Mouse (Mus musculus): Measurements from ENCODE around the gene Det1.
A peak's percentile ranks its signal among the peaks of the same experiment; 100 is the strongest.

The Det1 gene

DNA sequence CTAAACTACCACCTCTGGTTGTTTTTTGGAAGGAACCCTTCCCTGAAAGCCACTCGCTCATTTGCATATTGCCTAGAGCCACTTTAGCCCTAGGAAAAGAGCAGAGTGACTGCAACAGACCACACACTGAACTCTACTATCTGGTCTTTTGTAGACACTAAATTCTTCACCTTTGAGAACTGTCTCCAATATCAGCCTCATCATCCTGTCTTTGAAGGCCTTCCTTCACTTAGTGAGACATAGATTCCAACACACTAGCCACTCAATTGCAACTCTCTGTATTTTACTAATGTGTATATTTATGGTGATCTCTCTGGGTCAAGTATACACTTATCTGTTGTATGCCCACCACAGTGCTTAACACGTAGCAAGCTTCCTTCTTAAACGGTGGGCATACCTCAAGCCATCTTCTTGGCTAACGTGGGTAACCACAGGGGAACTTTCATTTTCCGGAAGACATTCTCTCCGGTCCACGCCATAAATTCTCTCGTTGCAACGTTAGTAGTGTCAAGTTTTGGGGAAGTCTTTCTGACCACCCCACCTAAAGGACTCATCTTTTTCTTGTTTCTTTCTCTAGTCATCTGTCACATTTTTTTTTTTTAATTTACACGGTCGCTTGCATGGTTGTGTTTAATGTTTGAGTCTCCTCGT lies 872 bp downstream of the Det1 start:
- DNase-seq: no peak

DNA sequence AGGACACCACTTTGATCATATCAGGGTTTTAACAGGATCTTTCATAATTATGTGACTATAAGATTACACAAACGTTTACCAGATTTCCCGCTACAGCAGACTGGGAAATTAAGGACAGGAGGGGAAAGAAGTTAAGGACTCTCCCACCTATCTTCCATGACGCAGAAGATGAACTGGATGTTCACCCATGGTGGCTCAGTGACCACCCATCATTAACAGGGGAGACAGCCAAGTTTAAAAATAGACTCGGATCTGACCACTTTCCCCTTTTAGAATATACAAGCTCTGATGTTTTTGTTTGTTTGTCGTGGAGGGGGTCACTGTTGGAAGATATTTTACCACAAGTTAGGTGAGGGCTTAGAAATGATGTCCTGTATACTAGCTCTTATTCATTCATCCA lies 5.5 kb downstream of the Det1 start:
- no peak for DNase-seq

DNA sequence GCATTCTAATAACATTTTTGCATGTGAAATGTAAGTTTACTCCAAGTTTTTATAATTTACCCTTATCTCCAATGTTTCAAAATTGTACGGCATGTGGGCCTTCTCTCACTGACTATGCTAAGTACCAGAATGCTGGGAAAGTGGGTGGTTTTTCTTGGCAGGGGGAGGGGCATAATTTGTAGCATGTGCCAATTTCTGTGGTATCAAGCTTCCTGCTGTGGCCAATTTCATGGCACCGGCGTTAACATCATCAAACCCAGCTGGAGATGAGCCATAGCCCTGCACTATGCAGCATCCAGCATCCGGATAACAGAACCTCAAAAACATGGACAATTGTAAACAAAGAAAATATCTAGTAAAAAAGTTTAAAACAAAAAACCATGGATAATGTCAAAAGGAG lies 9.8 kb downstream of the Det1 start:
- DNase-seq: no peak

DNA sequence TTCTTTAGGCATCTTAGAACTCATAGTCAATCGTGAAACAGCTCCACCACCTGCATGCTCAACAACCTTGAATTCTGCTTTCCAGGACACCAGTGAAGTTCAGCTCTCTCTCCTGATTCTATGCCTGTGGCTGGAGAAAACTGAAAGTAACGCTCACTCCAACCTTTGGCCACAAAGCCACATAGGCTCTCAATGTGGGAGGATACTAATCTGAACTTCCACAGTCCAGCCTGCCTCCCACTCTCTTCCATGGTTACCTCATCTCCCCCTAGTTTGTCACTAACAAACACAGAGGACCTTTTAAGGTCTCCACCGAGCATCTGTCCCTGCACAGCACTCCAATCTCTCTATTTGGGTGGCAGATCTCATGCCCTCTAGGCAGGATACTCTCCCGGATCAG lies 11.4 kb downstream of the Det1 start:
- DNase-seq: no peak

DNA sequence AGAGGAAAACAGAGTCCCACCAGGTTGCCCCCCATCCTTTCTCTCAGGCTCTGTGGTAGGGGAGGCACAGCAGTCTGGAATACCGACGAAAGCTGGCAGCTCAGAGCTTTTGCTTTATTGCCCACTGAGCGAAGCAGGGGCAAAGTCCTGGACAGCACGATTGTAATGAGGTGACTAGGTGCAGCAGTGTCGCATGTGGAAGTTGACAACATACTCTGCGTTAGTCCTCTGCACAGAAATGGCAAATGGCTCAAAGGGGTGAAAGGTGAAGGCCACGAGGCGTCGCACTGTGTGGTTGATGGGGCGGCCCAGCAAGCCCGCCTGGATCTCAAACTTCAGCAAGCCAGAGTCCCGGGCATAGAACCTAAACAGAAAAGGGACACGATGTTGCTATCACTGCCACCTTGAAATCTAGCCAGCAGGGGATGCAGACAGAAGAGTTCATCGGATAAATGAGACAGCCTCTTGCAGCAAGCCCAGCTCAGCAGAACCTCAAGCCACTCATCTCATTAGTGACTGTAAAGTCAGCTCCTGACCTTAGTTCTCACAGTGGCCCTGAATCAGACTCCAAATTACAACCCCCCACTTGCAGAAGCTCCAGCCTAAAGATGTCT lies 19.2 kb downstream of the Det1 start:
- DNase-seq: no peak

DNA sequence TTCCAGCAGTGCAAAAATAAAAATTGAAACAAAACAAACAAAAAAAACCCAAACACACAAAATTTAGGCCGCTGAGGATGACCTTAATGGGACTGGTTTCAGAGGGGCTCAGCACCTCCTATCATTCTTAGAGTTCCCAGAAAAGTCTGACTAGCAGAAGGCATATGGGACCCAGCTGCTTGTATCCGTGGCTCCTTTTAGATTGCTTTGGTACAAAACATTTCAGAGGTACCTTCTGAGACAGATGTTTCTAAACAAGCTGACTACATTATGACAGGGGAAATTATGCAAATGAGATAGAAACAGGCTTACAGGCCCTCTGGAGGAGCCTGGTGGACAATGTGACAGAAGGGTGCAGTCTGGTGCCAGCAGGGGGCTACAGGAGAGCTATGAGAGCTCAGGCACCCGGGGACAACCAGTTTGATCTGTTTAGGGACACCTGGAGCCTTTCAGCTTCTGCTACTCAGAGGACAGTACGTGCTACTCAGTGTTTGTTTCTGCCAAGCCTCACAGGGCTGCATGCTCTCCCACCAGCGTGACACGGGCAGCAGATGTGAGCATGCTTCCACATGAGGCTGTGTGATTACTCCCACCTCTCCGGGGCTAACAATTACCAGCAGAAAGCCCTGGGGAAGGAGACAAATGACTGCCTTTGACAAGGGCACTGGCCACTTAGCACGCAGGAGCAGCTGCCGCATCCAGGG lies 20.2 kb downstream of the Det1 start:
- no peak for DNase-seq

DNA sequence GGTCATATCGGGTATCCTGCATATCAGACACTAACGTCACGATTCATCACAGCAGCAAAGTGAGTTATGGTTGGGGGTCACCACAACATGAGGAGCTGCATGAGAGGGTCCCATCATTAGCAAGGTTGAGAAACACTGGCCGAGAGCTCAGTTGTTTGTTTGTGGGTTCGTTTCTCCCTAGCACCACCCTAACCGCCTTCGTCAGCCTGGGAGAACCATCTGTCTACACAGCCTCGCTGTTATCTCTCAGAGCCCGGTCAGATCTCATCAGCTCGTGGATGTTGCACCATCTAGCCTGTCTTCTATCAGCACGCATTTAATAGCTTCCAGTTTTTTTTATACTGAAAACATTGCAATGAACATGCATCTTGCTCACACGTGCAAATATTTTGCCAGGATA lies 28.7 kb downstream of the Det1 start:
- no peak for DNase-seq

DNA sequence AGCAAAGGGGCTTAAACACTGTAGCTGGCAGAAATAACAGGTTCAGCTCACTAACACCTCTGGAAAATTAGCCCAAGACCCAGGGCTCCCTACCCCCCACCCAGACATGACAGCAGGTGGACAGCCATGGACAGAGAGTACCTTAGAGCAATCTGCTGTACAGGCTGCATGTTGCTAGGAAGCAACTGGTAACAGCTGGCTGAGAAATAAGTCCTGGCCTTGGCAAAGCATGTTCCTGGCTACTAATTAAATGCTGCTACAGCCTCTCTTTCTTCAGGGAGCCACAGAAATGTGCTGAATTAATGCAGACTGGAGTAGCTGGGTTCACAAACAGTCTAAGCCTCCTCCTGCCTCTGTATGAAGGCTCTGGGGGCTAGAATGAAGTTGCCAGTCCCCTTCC lies 32.3 kb downstream of the Det1 start:
- DNase-seq: no peak

DNA sequence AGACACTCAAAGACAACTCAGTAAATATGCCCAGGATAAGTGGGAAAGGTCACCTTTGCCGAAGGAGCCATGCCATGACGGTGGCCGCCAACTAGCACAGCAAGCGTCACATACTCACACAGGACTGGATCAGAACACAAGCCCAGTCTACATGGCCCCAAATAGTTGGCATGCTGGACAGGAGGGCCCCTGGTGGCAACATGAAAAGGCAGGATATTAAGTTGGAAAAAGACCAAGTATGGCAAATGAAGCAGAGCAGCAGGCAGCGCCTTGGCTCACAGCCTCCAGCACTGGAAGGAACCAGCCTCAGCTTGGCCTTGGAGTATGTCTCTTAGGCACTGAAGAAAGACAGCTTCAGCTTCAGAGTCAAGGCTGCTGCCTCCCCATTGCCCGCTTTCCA lies 33.3 kb downstream of the Det1 start:
- DNase-seq: peak; percentile 56 to 70

DNA sequence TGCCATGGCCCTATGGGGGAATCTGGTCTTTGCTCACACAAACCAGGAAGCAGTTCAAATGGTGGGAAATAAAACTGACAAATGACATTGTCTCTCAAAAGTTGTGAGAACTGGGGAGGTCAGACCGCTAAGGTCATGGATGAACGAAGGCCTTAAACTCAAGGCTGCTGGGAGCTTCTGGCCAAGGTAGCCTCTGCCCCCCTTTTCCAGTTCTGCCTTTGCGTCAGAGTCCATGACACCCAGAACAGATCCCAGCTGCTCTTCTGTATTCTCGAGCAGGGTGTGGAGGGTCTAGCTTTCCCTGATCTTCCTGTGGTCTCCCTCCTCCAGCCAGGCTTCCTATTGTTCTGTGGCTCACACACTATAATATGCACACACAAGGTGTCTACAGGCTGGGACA lies 39.9 kb downstream of the Det1 start:
- DNase-seq: no peak

DNA sequence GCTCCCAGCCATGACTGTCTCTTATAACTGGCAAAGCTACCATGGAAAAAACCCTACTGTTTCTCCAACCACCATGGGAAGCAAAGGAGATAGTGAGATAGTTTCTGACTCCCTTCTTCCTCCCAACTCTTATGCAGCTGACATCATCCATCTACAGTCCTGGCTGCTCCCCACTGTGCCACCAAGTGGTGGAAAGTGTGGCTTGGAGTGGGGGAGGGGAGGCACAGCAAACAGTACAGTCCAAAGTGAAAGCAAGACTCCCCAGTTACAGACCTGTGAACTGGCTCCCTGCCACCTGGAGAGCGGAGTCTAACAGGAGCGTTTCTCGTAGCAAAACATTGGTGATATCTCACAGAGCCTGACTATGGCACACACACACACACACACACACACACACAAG lies 43.2 kb downstream of the Det1 start:
- DNase-seq: no peak

DNA sequence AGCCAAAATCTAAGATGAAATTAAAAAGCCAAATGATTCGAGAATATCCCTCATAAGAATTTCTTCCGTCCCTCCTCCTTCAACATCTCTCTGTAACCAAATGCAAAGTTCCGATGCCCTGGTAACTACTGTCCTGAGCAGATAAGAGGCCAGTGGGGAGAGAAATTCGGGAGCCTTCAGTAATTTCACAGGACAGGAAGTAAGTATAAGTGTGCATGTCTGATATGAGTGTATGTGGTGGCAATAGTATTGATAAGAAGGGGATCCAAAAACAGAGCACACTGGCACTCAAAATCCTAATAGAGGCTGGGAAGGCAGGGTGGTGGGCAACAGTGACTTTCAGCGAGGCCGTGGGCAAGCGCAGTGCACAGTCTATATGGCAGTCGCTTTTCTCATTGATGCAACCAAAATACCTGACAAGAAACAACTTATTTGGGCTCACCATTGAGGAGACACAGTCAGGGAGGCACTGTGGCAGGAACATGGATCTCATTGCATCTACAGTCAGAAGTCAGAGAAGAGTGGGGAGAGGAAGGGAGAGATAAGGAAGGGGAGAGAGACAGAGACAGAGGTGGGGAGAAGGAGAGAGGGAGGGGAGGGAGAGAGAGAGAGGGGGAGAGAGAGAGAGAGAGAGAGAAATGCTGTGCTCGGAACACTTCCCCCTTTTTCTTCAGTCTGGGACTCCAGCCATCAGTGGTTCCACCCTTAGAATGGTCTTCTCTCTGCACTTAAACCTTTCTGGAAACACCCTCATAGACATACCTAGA lies 47.1 kb downstream of the Det1 start:
- DNase-seq: no peak

DNA sequence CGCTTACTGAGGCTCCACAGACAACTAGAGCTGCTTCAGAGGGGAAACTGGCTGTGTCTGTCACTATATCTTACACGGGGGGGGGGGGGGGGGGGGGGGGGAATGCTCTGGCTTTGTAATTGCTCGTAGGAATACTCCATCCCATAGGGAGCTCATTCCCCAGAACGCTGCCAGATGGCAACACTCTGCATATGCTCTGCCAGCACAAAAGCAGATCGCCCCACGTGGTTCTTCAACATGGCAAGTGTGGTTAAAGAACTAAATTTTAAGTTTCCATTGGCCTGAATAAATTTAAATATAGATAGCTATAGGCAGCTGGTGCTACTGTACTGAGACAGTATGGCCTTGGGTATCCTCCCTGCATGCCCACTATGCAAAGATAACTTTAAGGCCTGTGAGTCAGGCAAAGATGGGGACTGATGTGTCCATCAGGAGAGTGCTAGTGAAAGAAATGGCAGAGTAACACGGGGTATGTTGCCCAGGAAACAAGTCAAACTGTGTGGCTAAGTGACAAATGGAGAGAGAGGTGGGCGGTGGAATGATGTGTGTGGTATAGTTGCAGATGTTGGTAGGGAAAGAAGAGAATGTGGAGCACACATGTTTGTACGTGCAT lies 49.1 kb downstream of the Det1 start:
- DNase-seq: peak; percentile 38 to 53

DNA sequence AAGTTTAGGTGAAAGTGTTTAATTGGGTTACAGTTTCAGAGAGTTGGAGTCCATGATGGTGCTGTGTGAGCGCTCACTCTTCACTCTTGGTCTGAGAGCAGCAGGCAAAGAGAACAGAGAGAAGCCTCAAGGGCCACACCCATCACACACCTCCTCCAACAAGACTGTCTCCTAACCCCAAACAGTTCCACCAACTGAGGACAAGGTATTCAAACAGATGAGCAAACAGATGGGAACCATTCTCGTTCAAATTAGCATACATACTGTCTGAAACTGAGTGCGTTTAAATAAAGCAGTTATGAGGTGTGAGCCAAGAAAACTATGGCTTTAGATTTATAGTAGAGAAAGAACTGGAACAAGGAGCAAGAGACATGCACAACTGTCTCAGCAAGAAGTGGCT lies 50.4 kb downstream of the Det1 start:
- no peak for DNase-seq

DNA sequence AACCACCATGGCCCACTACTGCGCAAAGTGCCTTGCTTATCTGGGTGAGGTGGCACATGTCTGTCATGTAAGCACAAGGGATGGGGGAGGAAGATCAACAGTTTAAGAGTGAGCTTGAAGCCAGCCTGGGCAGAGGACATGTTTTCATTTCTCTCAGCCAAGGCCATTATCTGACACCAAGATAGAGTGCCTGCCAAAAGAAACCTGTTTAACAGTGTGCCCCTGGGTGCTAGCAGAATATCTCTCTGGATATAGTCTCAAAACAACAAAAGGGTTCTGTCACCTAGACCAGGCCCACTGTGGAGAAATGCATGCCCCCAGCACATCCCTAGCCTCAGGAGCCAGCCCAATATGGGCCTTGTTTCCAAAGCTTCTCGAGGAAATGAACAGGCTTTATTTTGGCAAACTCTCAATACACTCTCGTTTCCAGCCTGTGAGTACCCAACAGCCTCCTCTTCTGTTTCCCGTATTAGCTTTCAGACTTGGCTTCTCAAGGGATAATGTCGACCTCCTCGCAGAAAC lies 52.4 kb downstream of the Det1 start:
- DNase-seq: no peak

DNA sequence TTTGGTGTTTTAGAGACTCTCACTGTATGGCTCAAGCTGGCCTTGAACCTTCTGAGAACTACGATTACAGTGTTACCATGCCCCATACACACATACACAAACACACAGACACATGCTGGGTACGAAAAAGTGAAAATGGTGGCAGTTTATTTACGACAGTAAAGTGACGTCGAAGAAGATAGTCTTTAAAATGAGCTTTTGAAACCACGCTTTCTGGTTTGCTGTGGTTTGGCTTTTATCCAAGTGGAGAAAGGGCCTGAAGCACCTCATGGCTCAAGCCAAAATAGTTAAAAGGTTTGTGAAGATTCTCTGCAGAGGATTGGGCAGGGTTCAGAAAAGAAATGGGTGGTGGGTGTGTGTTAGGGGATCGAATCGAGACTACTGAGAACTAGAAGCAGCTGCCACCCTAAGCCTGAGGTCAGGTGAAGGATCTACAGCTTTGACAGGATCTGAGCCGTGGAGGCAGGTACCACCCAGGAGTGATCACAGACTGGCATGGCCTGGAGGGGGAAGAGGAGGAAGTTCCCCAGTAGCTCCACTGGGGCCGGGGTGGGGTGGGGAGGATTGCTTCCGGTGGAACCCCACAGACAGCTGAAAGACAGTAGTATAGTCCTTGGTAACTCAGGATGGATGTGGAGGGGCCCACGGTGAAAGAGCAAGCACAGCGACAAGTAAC lies 53.0 kb downstream of the Det1 start:
- DNase-seq: no peak

DNA sequence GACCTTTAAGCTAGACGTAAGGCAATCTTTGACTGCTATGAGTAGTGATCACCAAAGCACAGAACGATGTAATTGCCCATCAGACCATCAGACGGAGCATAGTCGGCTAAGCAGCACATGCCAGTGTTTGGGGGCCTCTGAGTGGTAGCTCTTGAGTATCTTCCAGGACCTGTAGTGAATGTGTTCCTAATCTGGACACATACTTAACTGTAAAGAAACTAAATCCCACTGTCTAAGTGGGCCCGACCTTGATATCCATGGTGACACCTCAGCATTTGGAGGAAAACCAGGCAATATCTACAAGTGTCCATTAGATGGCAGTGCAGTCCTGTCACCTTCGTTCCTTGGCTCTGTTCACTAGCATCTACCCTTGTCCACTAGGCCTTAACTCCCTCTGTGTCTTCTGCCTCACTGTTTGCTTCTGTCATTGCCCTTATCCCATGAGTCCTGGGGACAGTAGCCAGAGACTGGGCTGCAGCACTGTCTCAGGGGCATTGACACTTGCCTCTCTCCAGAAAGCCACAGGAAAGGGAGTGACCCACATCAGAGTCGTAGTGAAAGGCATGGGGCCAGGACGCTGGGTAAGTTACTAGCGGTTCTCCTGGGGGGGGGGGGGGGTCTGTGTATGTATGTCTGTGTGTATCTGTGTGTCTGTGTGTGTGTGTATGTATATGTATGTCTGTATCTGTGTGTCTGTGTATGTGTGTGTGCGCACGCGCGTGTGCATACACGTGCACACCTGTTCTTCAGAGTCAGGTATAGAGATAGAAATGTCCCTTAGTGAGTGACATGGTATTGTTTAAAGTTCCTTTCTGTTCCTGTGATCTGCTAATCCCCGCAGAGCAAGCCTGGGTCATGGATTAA lies 55.5 kb downstream of the Det1 start:
- peak; percentile 59 to 71 for DNase-seq

DNA sequence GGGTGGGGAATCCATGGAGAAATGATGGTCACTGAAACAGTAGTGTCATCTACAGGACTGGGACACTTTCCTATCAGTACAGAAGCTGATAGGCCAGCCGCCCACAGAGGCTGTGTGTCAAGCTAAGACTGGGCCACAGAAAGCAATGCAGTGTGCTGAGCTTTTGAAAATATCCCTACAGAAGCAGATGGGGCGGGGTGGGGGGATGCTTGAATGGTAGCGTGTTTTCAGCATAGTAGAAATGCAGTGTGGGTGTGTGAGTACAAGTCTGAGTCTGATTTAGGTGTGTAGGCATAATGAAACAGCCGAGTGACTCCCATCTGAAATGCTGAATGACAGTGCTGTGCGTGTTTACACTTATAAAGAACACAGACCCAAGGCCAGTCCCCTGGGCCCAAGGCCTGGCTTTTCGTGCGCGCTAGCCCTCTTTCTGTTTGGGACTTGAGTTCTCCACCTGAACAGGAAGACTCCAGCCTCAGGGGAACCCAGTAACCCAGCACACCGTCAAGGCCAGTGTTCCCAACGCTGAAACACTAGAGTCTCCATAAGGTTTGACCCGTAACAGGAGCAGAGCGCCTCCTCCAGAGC lies 59.2 kb downstream of the Det1 start:
- DNase-seq: no peak

DNA sequence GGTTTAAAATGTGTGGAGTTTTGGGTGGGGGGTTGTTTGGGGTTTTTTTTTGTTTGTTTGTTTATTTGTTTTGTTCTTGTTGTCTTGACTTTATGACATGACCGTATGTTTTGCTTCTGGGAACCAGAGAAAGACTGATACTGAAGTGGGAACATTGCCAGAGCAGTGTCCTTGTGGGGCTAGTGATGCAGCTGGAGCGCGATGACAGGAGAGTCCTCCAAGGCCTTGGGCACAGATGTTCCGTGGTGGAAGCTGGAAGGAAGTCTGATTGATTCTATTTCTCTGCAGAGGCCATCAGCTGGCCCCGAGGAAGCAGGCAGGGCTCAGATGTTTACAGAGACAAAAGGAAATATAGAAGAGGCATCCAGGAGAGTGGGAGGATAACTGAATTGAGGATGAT lies 61.2 kb downstream of the Det1 start:
- DNase-seq: no peak

DNA sequence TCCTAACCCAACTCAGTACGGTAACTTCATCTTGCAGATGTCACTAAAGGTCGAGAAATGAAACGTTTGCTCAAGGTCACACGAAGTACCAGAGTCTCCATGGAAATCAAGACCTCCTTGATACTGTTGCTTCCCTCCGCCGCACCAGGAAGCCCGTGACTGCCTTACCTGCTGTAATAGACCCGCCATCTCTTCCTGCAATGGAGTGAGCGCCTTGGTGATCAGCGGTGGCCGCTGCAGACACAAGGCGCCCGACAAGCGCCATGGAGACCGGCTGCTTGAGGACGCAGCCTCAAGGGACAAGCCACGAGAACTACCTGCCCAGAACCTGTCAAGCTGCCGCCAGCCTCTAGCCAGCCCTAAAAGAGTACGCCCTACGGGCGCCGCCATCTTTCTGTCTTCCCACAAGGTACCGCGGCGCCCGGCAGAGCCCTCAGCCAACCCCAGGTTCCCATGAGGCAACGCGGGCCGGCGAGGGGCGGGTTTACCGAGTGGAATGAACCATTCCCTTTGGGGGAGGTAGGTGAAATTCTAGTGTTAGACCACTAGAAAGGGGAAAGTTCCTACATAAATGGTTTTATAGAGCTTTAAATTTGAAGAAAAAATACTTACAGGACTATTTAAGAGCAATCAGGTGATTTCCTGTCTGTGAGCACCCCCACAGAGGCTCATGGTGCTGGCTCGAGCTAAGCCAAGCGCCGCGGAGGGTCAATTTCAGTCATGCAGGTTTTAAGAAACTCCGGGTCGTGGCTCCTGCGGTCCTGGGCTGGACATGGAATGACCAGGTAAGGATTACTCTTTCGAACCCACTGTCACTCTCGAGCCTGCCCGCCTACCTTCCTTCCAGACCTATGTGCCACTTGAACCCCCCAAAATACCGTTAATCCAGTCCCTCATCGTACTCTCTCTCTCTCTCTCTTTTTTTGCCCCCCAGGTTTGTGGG lies 64.2 kb downstream of the Det1 start, which contains the start of the genes Mrps11 and Mrpl46:
Gene Mrps11 (plus strand): TSS at position 481 of the 943 bp plus-strand sequence.
Gene Mrpl46 (minus strand): TSS at position 893 of the 943 bp plus-strand sequence.
- DNase-seq: peak; percentile 88 to 93

All from cerebellum, postnatal 25 days (tissue).